Mouse (Mus musculus) hindbrain, embryonic 13.5 days (tissue): Measurements from ENCODE around the gene Ergic3. TPM values are rescaled to one million over a fixed set of nuclear protein-coding genes. Genes with fewer than 3 reads are reported as not detected.

Experiments
- polyA plus RNA-seq: library from polyadenylated mRNA; unstranded; fragments of >200 nt; fragmentation: Nextera tagmentation; extraction: Ambion mirVana; gene quantifications from 2 replicates; pipeline ENCODE4 v1.2.1, GENCODE M21; 2015

Ergic3 gene
- polyA plus RNA-seq, 1 experiment from 2014 or later, result 371 TPM

Other genes starting within 250 kb of the Ergic3 start
- 11.3 and 11.9 TPM in 2 replicates for gene Mmp24, start 232.7 kb upstream of the Ergic3 start, polyA plus RNA-seq
- gene BC029722, start 188.6 kb upstream of the Ergic3 start, polyA plus RNA-seq, result 28.5 and 28.6 TPM in 2 replicates
- gene Eif6, start 181.1 kb upstream of the Ergic3 start, polyA plus RNA-seq, result 148 and 152 TPM in 2 replicates
- 0.60 and 0.63 TPM in 2 replicates for gene Fam83c, start 173.2 kb upstream of the Ergic3 start, polyA plus RNA-seq
- gene Uqcc1, start 77.7 kb upstream of the Ergic3 start, polyA plus RNA-seq, result 57.6 and 59.6 TPM in 2 replicates
- 0.16 TPM in 1 of 2 replicates, not detected in the other for gene Gm15557, start 67.3 kb upstream of the Ergic3 start, polyA plus RNA-seq
- 2.0 and 3.6 TPM in 2 replicates for gene Gdf5, start 62.7 kb upstream of the Ergic3 start, polyA plus RNA-seq
- 18.1 and 18.7 TPM in 2 replicates for gene Cep250, start 51.6 kb upstream of the Ergic3 start, polyA plus RNA-seq
- gene 6430550D23Rik, start 68 bp upstream of the Ergic3 start, polyA plus RNA-seq, result 1.8 and 2.4 TPM in 2 replicates
- gene Fer1l4, start 44.9 kb downstream of the Ergic3 start, polyA plus RNA-seq, result not detected in 2 replicates
- 5.1 and 5.8 TPM in 2 replicates for gene Spag4, start 57.1 kb downstream of the Ergic3 start, polyA plus RNA-seq
- 32.0 and 34.6 TPM in 2 replicates for gene Cpne1, start 103.9 kb downstream of the Ergic3 start, polyA plus RNA-seq
- gene Rbm12, start 103.9 kb downstream of the Ergic3 start, polyA plus RNA-seq, result 27.9 and 29.1 TPM in 2 replicates
- 21.6 and 24.1 TPM in 2 replicates for gene Gm28036, start 119.0 kb downstream of the Ergic3 start, polyA plus RNA-seq
- 443 and 462 TPM in 2 replicates for gene Romo1, start 136.0 kb downstream of the Ergic3 start, polyA plus RNA-seq
- 30.0 and 35.7 TPM in 2 replicates for gene Nfs1, start 136.1 kb downstream of the Ergic3 start, polyA plus RNA-seq
- gene Rbm39, start 172.2 kb downstream of the Ergic3 start, polyA plus RNA-seq, result 563 and 565 TPM in 2 replicates
- 102 and 107 TPM in 2 replicates for gene Phf20, start 188.4 kb downstream of the Ergic3 start, polyA plus RNA-seq